Mouse (Mus musculus): ENCODE results near the gene Ubap1l.
A peak's percentile ranks its signal among the peaks of the same experiment; 100 is the strongest.
"Not testable (repeated sequence)": the region's sequence is repeated elsewhere in the genome, so short reads cannot be mapped to it uniquely, and the experiment has no call there.

Gene Ubap1l

GRCm38 (mm10) chr9:65360641-65361448, at the start of gene Ubap1l:
TSS of gene Ubap1l (plus strand) at chr9:65361041.
- peak; percentile 55 to 65 for DNase-seq

GRCm38 (mm10) chr9:65312669-65313357, 48.0 kb upstream of the Ubap1l start:
- no peak for DNase-seq

GRCm38 (mm10) chr9:65313846-65314245, 47.0 kb upstream of the Ubap1l start:
- DNase-seq: no peak

GRCm38 (mm10) chr9:65322255-65322900, 38.5 kb upstream of the Ubap1l start:
- no peak for DNase-seq

GRCm38 (mm10) chr9:65325971-65326370, 34.9 kb upstream of the Ubap1l start:
- DNase-seq: no peak

- no peak for DNase-seq
Observed at GRCm38 (mm10) chr9:65327371-65327770, 33.5 kb upstream of the Ubap1l start.

- no peak for DNase-seq
Observed at GRCm38 (mm10) chr9:65333958-65334357, 26.9 kb upstream of the Ubap1l start.

- no peak for DNase-seq
Observed at GRCm38 (mm10) chr9:65339146-65339545, 21.7 kb upstream of the Ubap1l start.

- no peak for DNase-seq
Observed at GRCm38 (mm10) chr9:65340414-65340813, 20.4 kb upstream of the Ubap1l start.

GRCm38 (mm10) chr9:65345439-65345838, 15.4 kb upstream of the Ubap1l start:
- not testable (repeated sequence) for DNase-seq

- peak; percentile 97 to 98 for DNase-seq
Observed at GRCm38 (mm10) chr9:65345854-65346475, 14.9 kb upstream of the Ubap1l start, which contains the start of gene Pdcd7. TSS of gene Pdcd7 (plus strand) at chr9:65346104.

- peak; percentile 32 to 69 for DNase-seq
Observed at GRCm38 (mm10) chr9:65346476-65347111, 14.2 kb upstream of the Ubap1l start.

GRCm38 (mm10) chr9:65347112-65347850, 13.6 kb upstream of the Ubap1l start:
- no peak for DNase-seq

- no peak for DNase-seq
Observed at GRCm38 (mm10) chr9:65353251-65353650, 7.6 kb upstream of the Ubap1l start.

GRCm38 (mm10) chr9:65356561-65356960, 4.3 kb upstream of the Ubap1l start:
- DNase-seq: no peak

- DNase-seq: peak in 1 of 2 experiments; percentile 14
Observed at GRCm38 (mm10) chr9:65356971-65357370, 3.9 kb upstream of the Ubap1l start.

GRCm38 (mm10) chr9:65358956-65359480, 1.8 kb upstream of the Ubap1l start:
- DNase-seq: no peak

GRCm38 (mm10) chr9:65363684-65364083, 2.8 kb downstream of the Ubap1l start:
- DNase-seq: no peak

GRCm38 (mm10) chr9:65365721-65366120, 4.9 kb downstream of the Ubap1l start:
- DNase-seq: no peak

- no peak for DNase-seq
Observed at GRCm38 (mm10) chr9:65371756-65372155, 10.9 kb downstream of the Ubap1l start.

GRCm38 (mm10) chr9:65372449-65372848, 11.6 kb downstream of the Ubap1l start:
- DNase-seq: peak in 1 of 2 experiments; percentile 82
